Mouse (Mus musculus): ENCODE results near the gene Dus2. TPM values are rescaled to one million over a fixed set of nuclear protein-coding genes. Genes with fewer than 3 reads are reported as not detected.

The Dus2 gene
- polyA plus RNA-seq, 1 experiment from 2014 or later: 7.6 TPM

DNA sequence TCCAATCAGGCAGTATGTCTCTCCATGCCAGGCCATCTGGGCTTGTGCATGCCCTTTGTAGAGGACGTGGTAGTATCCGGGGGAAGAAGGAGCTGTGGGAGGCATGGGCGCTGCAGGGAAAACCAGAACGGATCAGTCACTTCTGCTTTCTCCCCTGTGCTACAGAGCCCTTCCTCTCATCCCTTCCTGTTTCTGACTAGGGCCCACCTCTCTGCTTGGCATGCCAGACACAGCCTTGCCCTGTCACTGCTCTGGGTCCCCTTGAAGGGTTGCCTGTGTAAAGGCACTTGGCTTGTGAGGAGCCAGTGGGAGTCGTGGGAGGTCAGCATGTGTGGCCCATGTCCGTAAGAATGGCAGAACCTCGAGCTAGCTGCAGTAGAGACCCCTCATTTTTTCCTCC, 5.2 kb downstream of the Dus2 start:
- no peak overlapping the region for H3K4me2 ChIP-seq (replicated peaks; ENCODE audit: low read depth)
- H3K9ac ChIP-seq (ENCODE audit: low read depth, low read length): no peak overlapping the region
- H3K4me3 ChIP-seq (ENCODE audit: low read depth, low read length): no peak overlapping the region
- 71% methylated on average over 7 of the region's 7 CpGs for WGBS
- H3K4me1 ChIP-seq (replicated peaks; ENCODE audit: control insufficient read depth, insufficient read depth, low read length): no peaks in the 10 kb centered on the region
- H3K9me3 ChIP-seq (ENCODE audit: control insufficient read depth): no peaks in the 10 kb centered on the region
- H3K27me3 ChIP-seq (replicated peaks; ENCODE audit: control insufficient read depth, insufficient read depth, low read length): no peaks in the 10 kb centered on the region
- no peak overlapping the region for H3K27ac ChIP-seq (ENCODE audit: low read depth, low read length)
- ATAC-seq: no peak
- no peak for TF ChIP-seq CTCF (IDR thresholded peaks at IDR 0.05; ENCODE audit: low read depth)
- no peaks in the 10 kb centered on the region for H3K36me3 ChIP-seq (ENCODE audit: control insufficient read depth, insufficient read depth)

DNA sequence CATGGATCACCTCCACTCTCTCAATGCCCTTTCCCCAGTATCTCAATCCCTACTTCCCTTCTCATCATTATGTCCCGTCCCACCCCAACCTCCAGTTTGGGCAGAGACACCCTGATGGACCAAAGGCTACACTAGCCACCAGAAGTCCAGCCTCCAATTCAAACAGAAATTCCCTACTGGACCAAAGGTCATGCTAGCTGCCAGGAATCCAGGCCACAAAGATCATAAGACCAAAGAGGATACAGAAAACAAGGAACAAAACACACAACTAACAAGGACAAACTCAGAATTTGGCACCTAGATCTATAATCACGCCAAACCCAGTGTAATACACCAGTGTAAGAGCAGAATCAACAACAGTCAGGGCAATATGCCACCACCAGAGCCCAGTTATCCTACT, 7.8 kb downstream of the Dus2 start:
- Histone ChIP-seq H3K9ac (ENCODE audit: low read depth, low read length) (no peak overlapping the region), H3K27me3 (replicated peaks; ENCODE audit: control insufficient read depth, insufficient read depth, low read length) (no peaks in the 10 kb centered on the region), H3K27ac (ENCODE audit: low read depth, low read length) (no peak overlapping the region), H3K4me2 (replicated peaks; ENCODE audit: low read depth) (no peak overlapping the region), H3K9me3 (ENCODE audit: control insufficient read depth) (no peaks in the 10 kb centered on the region), H3K36me3 (ENCODE audit: control insufficient read depth, insufficient read depth) (no peaks in the 10 kb centered on the region), H3K4me3 (ENCODE audit: low read depth, low read length) (no peak overlapping the region), H3K4me1 (replicated peaks; ENCODE audit: control insufficient read depth, insufficient read depth, low read length) (no peaks in the 10 kb centered on the region)
- ATAC-seq: no peak
- TF ChIP-seq CTCF (IDR thresholded peaks at IDR 0.05; ENCODE audit: low read depth): no peak
- WGBS: 83% methylated on average over 2 of the region's 2 CpGs

DNA sequence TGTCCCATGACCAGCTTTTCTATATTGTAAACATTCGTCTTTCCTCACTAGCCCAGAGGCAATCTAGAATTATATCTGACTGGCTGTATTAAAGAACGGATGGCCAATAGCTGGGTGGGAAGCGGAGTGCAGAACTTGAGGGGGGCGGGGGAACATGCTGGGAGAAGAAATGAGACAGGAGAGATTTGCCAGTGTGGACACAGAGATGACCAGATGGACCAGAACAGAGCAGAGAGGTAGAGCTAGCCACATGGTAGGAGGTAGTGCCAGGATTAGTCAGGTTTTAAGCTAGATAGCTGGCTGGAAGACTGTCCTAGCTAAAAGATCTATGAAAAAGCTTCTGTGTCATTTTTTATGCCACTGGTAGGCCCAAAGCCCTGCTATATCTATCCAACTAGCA, 10.8 kb downstream of the Dus2 start:
- 83% methylated on average over 4 of the region's 4 CpGs for WGBS
- no peaks in the 10 kb centered on the region for H3K36me3 ChIP-seq (ENCODE audit: control insufficient read depth, insufficient read depth)
- no peaks in the 10 kb centered on the region for H3K9me3 ChIP-seq (ENCODE audit: control insufficient read depth)
- no peak overlapping the region for H3K4me2 ChIP-seq (replicated peaks; ENCODE audit: low read depth)
- H3K27ac ChIP-seq (ENCODE audit: low read depth, low read length): no peak overlapping the region
- no peak for TF ChIP-seq CTCF (IDR thresholded peaks at IDR 0.05; ENCODE audit: low read depth)
- no peak overlapping the region for H3K9ac ChIP-seq (ENCODE audit: low read depth, low read length)
- H3K4me3 ChIP-seq (ENCODE audit: low read depth, low read length): no peak overlapping the region
- ATAC-seq: no peak
- H3K4me1 ChIP-seq (replicated peaks; ENCODE audit: control insufficient read depth, insufficient read depth, low read length): no peaks in the 10 kb centered on the region
- no peaks in the 10 kb centered on the region for H3K27me3 ChIP-seq (replicated peaks; ENCODE audit: control insufficient read depth, insufficient read depth, low read length)

DNA sequence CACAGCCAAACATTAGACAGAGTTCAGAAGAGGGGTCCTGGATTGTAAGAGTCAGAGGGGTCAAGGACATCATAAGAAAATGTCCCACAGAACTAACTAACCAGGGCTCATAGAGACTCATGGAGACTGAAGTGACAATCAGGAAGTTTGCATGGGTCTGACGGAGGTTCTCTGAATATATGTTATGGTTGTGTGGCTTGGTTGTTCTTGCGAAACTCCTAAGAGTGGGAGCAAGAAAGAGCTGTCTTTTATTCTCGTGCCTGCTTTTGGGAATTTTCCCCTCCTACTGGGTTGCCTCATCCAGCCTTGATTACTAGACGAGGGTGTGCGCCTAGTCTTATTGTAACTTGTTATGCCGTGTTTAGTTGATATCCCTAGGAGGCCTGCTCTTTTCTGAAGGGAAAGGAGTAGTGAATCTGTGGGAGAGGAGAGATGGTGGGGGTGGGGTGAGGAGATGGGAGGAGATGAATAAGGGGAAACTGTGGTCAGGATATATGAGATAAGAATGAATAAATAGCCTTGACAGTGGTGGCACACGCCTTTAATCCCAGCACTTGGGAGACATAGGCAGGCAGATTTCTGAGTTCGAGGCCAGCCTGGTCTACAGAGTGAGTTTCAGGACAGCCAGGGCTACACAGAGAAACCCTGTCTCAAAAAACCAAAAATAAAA, 13.5 kb downstream of the Dus2 start:
- no peaks in the 10 kb centered on the region for H3K27me3 ChIP-seq (replicated peaks; ENCODE audit: control insufficient read depth, insufficient read depth, low read length)
- H3K9ac ChIP-seq (ENCODE audit: low read depth, low read length): no peak overlapping the region
- no peak overlapping the region for H3K4me2 ChIP-seq (replicated peaks; ENCODE audit: low read depth)
- no peak for TF ChIP-seq CTCF (IDR thresholded peaks at IDR 0.05; ENCODE audit: low read depth)
- ATAC-seq: no peak
- no peak overlapping the region for H3K27ac ChIP-seq (ENCODE audit: low read depth, low read length)
- H3K36me3 ChIP-seq (ENCODE audit: control insufficient read depth, insufficient read depth): no peaks in the 10 kb centered on the region
- 71% methylated on average over 8 of the region's 8 CpGs for WGBS
- H3K4me3 ChIP-seq (ENCODE audit: low read depth, low read length): no peak overlapping the region
- no peaks in the 10 kb centered on the region for H3K9me3 ChIP-seq (ENCODE audit: control insufficient read depth)
- H3K4me1 ChIP-seq (replicated peaks; ENCODE audit: control insufficient read depth, insufficient read depth, low read length): no peaks in the 10 kb centered on the region

DNA sequence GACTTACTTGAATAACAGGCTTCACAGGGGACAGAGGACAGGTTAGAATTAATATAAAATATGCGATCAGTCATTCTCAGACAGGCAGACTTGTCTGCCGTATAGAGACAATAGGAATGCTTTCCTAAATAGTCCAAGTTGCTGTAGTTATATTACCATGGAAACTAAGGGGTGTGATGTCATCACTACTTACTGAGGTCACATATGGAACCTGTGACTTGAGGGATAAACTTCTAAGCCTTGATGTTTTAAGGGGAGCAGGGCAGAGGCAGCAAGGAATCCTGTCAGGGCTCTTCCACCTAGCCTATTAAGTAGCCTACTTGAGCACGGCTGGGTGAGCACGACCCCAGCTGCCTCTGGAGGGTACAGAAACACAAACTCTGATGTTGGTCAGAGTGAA, 14.7 kb downstream of the Dus2 start, which contains the start of gene Dpep2nb:
Gene Dpep2nb (minus strand): TSS at position 101 of the 400 bp plus-strand sequence.
- Histone ChIP-seq H3K9me3 (ENCODE audit: control insufficient read depth) (no peaks in the 10 kb centered on the region), H3K4me1 (replicated peaks; ENCODE audit: control insufficient read depth, insufficient read depth, low read length) (peaks cover 5% of the 10 kb centered on the region; the same call in 1 of the 2 replicates), H3K27me3 (replicated peaks; ENCODE audit: control insufficient read depth, insufficient read depth, low read length) (no peaks in the 10 kb centered on the region), H3K4me3 (ENCODE audit: low read depth, low read length) (no peak within 1 kb of the TSS), H3K36me3 (ENCODE audit: control insufficient read depth, insufficient read depth) (no peaks in the 10 kb centered on the region), H3K27ac (ENCODE audit: low read depth, low read length) (no peak within 1 kb of the TSS), H3K4me2 (replicated peaks; ENCODE audit: low read depth) (no peak within 1 kb of the TSS), H3K9ac (ENCODE audit: low read depth, low read length) (no peak within 1 kb of the TSS)
- no peak for TF ChIP-seq CTCF (IDR thresholded peaks at IDR 0.05; ENCODE audit: low read depth)
- ATAC-seq: no peak
- WGBS: 81% methylated on average over 4 of the region's 4 CpGs

DNA sequence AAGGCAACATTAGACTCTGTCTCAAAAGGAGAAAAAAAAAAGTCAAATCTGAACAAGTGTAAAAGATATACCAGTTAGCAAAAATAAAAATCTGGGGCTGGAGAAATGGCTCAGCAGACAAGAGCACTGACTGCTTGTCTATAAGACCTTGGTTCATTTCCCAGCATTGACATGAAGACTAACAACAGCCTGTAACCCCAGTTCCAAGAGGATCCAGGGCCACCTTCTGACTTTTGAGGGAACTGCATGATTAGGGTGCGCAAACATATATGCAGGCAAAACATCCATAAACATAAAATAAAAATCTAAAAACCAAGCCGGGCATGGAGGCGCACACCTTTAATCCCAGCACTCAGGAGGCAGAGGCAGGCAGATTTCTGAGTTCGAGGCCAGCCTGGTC, 15.3 kb downstream of the Dus2 start:
- ATAC-seq: no peak
- WGBS: 84% methylated on average over 4 of the region's 4 CpGs
- Histone ChIP-seq H3K4me1 (replicated peaks; ENCODE audit: control insufficient read depth, insufficient read depth, low read length) (peaks cover 5% of the 10 kb centered on the region; the same call in 1 of the 2 replicates), H3K27ac (ENCODE audit: low read depth, low read length) (no peak overlapping the region), H3K27me3 (replicated peaks; ENCODE audit: control insufficient read depth, insufficient read depth, low read length) (no peaks in the 10 kb centered on the region), H3K9me3 (ENCODE audit: control insufficient read depth) (no peaks in the 10 kb centered on the region), H3K36me3 (ENCODE audit: control insufficient read depth, insufficient read depth) (no peaks in the 10 kb centered on the region), H3K4me2 (replicated peaks; ENCODE audit: low read depth) (no peak overlapping the region), H3K4me3 (ENCODE audit: low read depth, low read length) (no peak overlapping the region), H3K9ac (ENCODE audit: low read depth, low read length) (no peak overlapping the region)
- peak; percentile 50 for TF ChIP-seq CTCF (IDR thresholded peaks at IDR 0.05; ENCODE audit: low read depth)
